Mouse (Mus musculus) cerebellum, adult 18-20 months (tissue): Measurements from ENCODE around the gene Traf6.
A peak's percentile ranks its signal among the peaks of the same experiment; 100 is the strongest.
"Not testable (repeated sequence)": the region's sequence is repeated elsewhere in the genome, so short reads cannot be mapped to it uniquely, and the experiment has no call there.

ENCODE experiments used
- DNase-seq, 2 experiments: peaks; one replicate each; pipeline ENCODE4 v3.0.0; 2021

Traf6 gene

GRCm38 (mm10) chr2:101695584-101695983, 17.4 kb downstream of the Traf6 start:
- no peak for DNase-seq

GRCm38 (mm10) chr2:101699284-101699683, 21.1 kb downstream of the Traf6 start:
- no peak for DNase-seq

GRCm38 (mm10) chr2:101705941-101706485, 27.8 kb downstream of the Traf6 start:
- no peak for DNase-seq

GRCm38 (mm10) chr2:101711608-101712007, 33.4 kb downstream of the Traf6 start:
- DNase-seq, result no peak

DNA sequence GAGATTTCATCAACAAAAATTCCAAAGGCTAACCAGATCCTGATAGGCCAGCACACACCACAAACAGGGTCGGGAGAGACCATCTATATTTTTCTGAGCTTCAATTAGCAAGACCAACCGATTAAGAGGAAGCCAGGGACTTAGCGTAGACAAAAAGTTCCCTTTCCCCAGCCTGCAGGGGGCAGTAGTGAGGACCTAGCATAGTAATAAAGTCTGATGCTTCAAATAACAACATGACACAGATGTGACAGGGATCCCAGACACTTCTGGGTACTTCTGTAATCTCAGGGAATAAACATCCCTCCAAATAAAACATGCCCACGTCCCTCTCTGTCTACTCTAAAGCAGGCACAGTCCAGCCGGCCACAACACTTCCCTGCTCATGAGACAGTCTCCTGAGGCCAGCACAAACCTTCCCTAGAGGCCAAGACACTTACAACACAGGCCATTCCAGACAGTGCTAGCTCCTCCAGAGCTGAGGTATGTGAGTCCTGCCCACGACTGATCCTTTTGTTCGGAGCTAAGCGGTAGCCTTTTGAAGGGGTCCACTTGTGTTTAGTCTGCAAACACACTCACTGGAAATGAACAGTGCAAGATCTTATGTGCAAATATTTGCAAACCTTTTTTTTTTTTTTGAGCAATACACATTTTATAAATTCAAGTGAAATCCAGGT, 37.6 kb downstream of the Traf6 start:
- peak in 1 of 2 experiments; percentile 14 for DNase-seq

GRCm38 (mm10) chr2:101717162-101717561, 38.9 kb downstream of the Traf6 start:
- no peak for DNase-seq

GRCm38 (mm10) chr2:101721835-101722234, 43.6 kb downstream of the Traf6 start:
- DNase-seq, result no peak

GRCm38 (mm10) chr2:101722370-101723332, 44.4 kb downstream of the Traf6 start:
- no peak for DNase-seq

- no peak for DNase-seq
These were observed 45.2 kb downstream of the Traf6 start for GRCm38 (mm10) chr2:101723333-101723881.

- no peak for DNase-seq
These were observed 49.6 kb downstream of the Traf6 start for GRCm38 (mm10) chr2:101727787-101728186.

DNA sequence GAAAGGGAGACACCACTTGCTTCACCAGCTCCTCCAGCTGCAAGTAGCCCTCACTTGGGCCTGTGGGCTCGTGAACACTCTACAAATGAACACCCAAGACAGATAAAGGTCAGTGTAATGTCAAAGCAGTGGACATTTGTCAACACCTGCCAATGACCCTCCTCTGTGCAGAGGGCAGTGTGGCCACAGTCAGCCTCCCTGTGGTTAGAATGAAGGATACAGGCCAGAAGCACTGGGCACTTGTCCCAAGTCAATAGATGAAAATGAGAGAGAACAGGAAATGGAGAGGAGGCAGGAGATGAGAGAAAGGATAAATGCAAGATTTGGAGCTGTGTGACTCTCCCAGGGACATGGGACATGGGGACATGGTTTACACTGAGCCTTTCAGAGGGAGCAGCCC, 51.2 kb downstream of the Traf6 start:
- DNase-seq, result no peak

DNA sequence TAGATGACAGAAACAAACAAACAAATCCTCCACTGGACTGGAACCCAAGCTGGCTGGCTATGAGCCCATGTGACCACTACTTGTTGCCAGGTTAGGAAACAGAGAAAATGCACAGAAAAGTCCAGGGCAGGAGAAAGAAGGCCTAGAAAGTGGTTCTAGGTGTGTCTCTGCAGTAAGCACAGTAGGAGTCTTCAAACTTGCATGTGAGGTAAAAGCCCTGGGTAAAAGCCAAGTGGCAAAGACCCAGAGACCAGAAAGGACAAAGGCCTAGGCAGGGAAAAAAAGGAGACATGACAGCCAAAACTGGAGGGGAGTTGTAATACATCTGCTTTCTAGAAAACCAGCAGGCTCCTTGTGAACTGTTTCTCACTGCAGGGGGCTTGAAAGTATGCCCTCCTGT, 52.7 kb downstream of the Traf6 start:
- no peak for DNase-seq

DNA sequence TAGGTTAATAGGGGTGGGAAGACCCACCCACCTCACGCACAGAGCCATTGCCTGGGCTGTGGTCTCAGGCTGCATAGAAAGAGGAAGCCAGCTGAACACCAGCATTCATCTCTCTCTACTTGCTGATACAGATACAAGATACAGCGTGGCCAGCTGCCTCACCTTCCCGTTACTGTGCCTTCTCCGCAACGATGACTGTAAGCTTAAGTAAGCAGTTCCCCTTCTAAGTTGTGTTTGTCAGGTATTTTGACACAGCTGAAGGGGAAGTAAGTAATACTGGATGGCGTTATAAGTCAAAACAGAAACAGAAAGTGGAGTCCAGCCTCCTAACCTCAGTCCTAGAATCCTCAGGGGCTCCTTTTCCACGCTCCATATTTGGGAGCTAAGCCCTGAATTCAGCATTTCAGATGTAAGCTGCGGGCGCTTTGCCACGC, 54.6 kb downstream of the Traf6 start:
- no peak for DNase-seq

DNA sequence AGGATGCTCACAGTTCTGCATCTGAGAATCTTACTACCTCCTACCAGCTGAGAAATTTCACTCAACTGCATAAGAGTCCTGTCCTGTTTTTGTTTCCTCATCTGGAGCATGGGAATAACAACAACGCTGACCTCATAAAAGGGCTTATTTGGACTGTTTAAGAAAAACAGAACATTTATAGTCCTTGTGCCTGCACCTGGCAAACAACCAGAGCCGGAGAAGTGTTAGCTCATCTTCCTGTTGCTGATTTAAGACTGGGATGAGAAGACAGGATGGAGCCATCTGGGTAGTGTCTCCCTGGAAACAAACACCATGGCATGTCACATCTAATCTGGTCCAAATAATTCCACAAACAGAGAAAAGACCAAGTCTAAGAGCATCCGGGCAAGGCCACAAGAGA, 55.3 kb downstream of the Traf6 start:
- DNase-seq, result no peak

DNA sequence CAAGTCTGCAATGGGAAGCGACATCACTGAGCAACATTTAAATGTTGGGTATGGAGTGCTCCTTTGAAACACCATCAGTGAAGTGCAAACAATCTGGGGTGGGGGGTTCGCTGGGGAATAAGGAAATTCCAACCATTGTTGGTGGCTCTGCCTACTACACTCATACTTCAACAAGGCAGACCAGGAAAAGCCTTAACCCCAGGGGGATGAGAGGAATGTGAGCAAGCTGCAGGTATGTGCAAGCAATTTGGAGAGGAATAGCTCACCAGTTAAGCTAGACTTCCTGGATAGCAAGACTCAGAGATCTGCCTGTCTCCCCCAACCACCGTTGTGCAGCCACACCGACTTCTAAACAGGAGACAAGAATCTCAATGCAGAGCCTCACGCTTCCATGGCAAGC, 61.7 kb downstream of the Traf6 start:
- no peak for DNase-seq

DNA sequence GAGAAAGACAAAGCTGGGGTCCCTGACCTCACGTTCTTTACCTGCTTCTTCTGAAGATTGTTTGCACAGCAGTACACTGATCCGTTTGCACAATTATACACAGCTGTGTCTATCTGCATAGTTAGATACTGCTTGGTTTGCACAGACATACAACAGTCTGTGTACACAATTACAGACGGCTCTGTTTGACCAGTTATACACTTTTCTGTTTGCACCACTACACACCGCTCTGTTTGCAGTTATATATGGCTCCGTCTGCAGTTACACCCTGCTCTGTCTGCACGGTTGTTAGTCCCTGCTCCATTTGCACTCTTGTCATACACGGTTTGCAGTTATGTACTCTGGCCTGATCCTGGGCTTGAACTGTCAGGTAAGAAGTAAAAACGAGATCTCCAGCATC, 63.4 kb downstream of the Traf6 start:
- no peak for DNase-seq

- DNase-seq, result peak; percentile 9
These were observed 64.0 kb downstream of the Traf6 start for GRCm38 (mm10) chr2:101742072-101742860.

DNA sequence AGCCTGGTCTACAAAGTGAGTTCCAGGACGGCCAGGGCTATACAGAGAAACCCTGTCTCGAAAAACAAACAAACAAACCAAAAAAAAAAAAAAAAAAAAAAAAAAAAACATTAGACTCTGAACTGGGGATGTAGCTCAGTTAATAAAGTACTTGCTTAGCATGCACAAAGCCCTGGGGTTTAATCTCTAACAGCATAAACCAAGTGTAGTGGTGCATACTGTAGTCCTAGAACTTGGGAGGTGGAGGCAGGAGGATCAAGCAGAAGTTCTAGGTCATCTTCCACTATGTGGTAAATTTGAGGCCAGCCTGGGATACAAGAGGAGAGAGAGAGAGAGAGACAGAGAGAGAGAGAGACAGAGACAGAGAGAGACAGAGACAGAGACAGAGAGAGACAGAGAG, 67.4 kb downstream of the Traf6 start:
- DNase-seq, result not testable (repeated sequence)

DNA sequence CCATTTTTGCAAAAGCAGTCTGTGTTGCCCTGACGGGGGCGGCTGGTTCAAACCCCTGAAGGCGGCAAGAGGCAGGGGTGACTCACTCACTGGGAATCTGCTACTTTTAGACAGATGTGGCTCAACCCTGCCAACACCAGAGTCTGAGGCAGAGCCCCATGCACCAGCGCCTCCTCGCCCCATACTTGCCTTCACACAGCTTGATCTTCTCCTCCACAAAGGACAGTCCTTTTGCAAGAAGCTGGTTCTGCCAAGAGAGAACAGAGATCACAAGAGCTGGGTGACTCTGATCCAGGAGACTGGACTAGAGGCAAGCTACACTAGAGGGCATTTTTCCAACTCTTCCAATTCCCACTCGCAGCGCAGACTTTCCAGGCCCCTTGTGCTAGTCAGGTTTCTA, 68.3 kb downstream of the Traf6 start:
- no peak for DNase-seq
